Mouse (Mus musculus): ENCODE data around the gene Fam120a. TPM values are rescaled to one million over a fixed set of nuclear protein-coding genes. Genes with fewer than 3 reads are reported as not detected.

The Fam120a gene
- polyA plus RNA-seq, 1 experiment from 2014 or later: 24.2 TPM

GRCm38 (mm10) chr13:48931232-48931631, 36.6 kb downstream of the Fam120a start:
- no peak for TF ChIP-seq CTCF (IDR thresholded peaks at IDR 0.05; ENCODE audit: low read depth)
- Histone ChIP-seq H3K4me1 (replicated peaks; ENCODE audit: control insufficient read depth, insufficient read depth, low read length) (no peaks in the 10 kb centered on the region), H3K4me2 (replicated peaks; ENCODE audit: low read depth) (no peak overlapping the region), H3K36me3 (ENCODE audit: control insufficient read depth, insufficient read depth) (peaks cover 59% of the 10 kb centered on the region), H3K9ac (ENCODE audit: low read depth, low read length) (no peak overlapping the region), H3K27me3 (replicated peaks; ENCODE audit: control insufficient read depth, insufficient read depth, low read length) (no peaks in the 10 kb centered on the region), H3K9me3 (ENCODE audit: control insufficient read depth) (no peaks in the 10 kb centered on the region), H3K27ac (ENCODE audit: low read depth, low read length) (no peak overlapping the region), H3K4me3 (ENCODE audit: low read depth, low read length) (no peak overlapping the region)
- WGBS: 87% methylated on average over 5 of the region's 5 CpGs
- no peak for ATAC-seq

GRCm38 (mm10) chr13:48929535-48930110, 38.2 kb downstream of the Fam120a start:
- H3K27ac ChIP-seq (ENCODE audit: low read depth, low read length): no peak overlapping the region
- peaks cover 61% of the 10 kb centered on the region for H3K36me3 ChIP-seq (ENCODE audit: control insufficient read depth, insufficient read depth)

GRCm38 (mm10) chr13:48927609-48928008, 40.2 kb downstream of the Fam120a start:
- WGBS: 86% methylated on average over 2 of the region's 2 CpGs
- no peaks in the 10 kb centered on the region for H3K27me3 ChIP-seq (replicated peaks; ENCODE audit: control insufficient read depth, insufficient read depth, low read length)
- H3K9ac ChIP-seq (ENCODE audit: low read depth, low read length): no peak overlapping the region

More at GRCm38 (mm10) chr13:48929535-48930110, 38.2 kb downstream of the Fam120a start:
- Histone ChIP-seq H3K9ac (ENCODE audit: low read depth, low read length) (no peak overlapping the region), H3K4me3 (ENCODE audit: low read depth, low read length) (no peak overlapping the region), H3K4me2 (replicated peaks; ENCODE audit: low read depth) (no peak overlapping the region), H3K4me1 (replicated peaks; ENCODE audit: control insufficient read depth, insufficient read depth, low read length) (no peaks in the 10 kb centered on the region), H3K27me3 (replicated peaks; ENCODE audit: control insufficient read depth, insufficient read depth, low read length) (no peaks in the 10 kb centered on the region), H3K9me3 (ENCODE audit: control insufficient read depth) (no peaks in the 10 kb centered on the region)
- no peak for TF ChIP-seq CTCF (IDR thresholded peaks at IDR 0.05; ENCODE audit: low read depth)
- whole genome bisulfite sequencing: 79% methylated on average over 3 of the region's 3 CpGs
- no peak for ATAC-seq

GRCm38 (mm10) chr13:48922712-48923111, 45.1 kb downstream of the Fam120a start:
- Histone ChIP-seq H3K9ac (ENCODE audit: low read depth, low read length) (no peak overlapping the region), H3K36me3 (ENCODE audit: control insufficient read depth, insufficient read depth) (peaks cover 50% of the 10 kb centered on the region), H3K9me3 (ENCODE audit: control insufficient read depth) (no peaks in the 10 kb centered on the region), H3K4me1 (replicated peaks; ENCODE audit: control insufficient read depth, insufficient read depth, low read length) (no peaks in the 10 kb centered on the region), H3K27ac (ENCODE audit: low read depth, low read length) (no peak overlapping the region), H3K4me3 (ENCODE audit: low read depth, low read length) (no peak overlapping the region), H3K4me2 (replicated peaks; ENCODE audit: low read depth) (no peak overlapping the region), H3K27me3 (replicated peaks; ENCODE audit: control insufficient read depth, insufficient read depth, low read length) (no peaks in the 10 kb centered on the region)
- TF ChIP-seq CTCF (IDR thresholded peaks at IDR 0.05; ENCODE audit: low read depth): no peak
- 77% methylated on average over 2 of the region's 2 CpGs for WGBS
- ATAC-seq: no peak

More at GRCm38 (mm10) chr13:48927609-48928008, 40.2 kb downstream of the Fam120a start:
- no peak for ATAC-seq
- Histone ChIP-seq H3K4me3 (ENCODE audit: low read depth, low read length) (no peak overlapping the region), H3K27ac (ENCODE audit: low read depth, low read length) (no peak overlapping the region), H3K4me2 (replicated peaks; ENCODE audit: low read depth) (no peak overlapping the region), H3K9me3 (ENCODE audit: control insufficient read depth) (no peaks in the 10 kb centered on the region), H3K4me1 (replicated peaks; ENCODE audit: control insufficient read depth, insufficient read depth, low read length) (no peaks in the 10 kb centered on the region), H3K36me3 (ENCODE audit: control insufficient read depth, insufficient read depth) (peaks cover 47% of the 10 kb centered on the region)
- no peak for TF ChIP-seq CTCF (IDR thresholded peaks at IDR 0.05; ENCODE audit: low read depth)

- WGBS: 73% methylated on average over 1 of the region's 1 CpGs
- no peak for TF ChIP-seq CTCF (IDR thresholded peaks at IDR 0.05; ENCODE audit: low read depth)
- ATAC-seq: no peak
- Histone ChIP-seq H3K36me3 (ENCODE audit: control insufficient read depth, insufficient read depth) (peaks cover 49% of the 10 kb centered on the region), H3K9ac (ENCODE audit: low read depth, low read length) (no peak overlapping the region), H3K27ac (ENCODE audit: low read depth, low read length) (no peak overlapping the region), H3K4me1 (replicated peaks; ENCODE audit: control insufficient read depth, insufficient read depth, low read length) (no peaks in the 10 kb centered on the region), H3K4me3 (ENCODE audit: low read depth, low read length) (no peak overlapping the region), H3K9me3 (ENCODE audit: control insufficient read depth) (no peaks in the 10 kb centered on the region), H3K4me2 (replicated peaks; ENCODE audit: low read depth) (no peak overlapping the region), H3K27me3 (replicated peaks; ENCODE audit: control insufficient read depth, insufficient read depth, low read length) (no peaks in the 10 kb centered on the region)
Measured at GRCm38 (mm10) chr13:48921256-48921655, 46.6 kb downstream of the Fam120a start.

GRCm38 (mm10) chr13:48919756-48920415, 47.9 kb downstream of the Fam120a start:
- Histone ChIP-seq H3K4me3 (ENCODE audit: low read depth, low read length) (no peak overlapping the region), H3K27ac (ENCODE audit: low read depth, low read length) (peak overlapping the region; percentile 50; the same call in 1 of the 2 replicates), H3K27me3 (replicated peaks; ENCODE audit: control insufficient read depth, insufficient read depth, low read length) (no peaks in the 10 kb centered on the region), H3K9me3 (ENCODE audit: control insufficient read depth) (no peaks in the 10 kb centered on the region), H3K9ac (ENCODE audit: low read depth, low read length) (no peak overlapping the region), H3K4me1 (replicated peaks; ENCODE audit: control insufficient read depth, insufficient read depth, low read length) (no peaks in the 10 kb centered on the region; the same call in 1 of the 2 replicates), H3K4me2 (replicated peaks; ENCODE audit: low read depth) (no peak overlapping the region), H3K36me3 (ENCODE audit: control insufficient read depth, insufficient read depth) (peaks cover 55% of the 10 kb centered on the region)
- WGBS: 64% methylated on average over 7 of the region's 7 CpGs
- no peak for TF ChIP-seq CTCF (IDR thresholded peaks at IDR 0.05; ENCODE audit: low read depth)
- ATAC-seq: peak; percentile 74
